Mouse (Mus musculus): ENCODE results near the gene Olfr746.

The Olfr746 gene

GRCm38 (mm10) chr14:50646783-50647182 is at the start of gene Olfr746:
Olfr746 (plus strand) TSS chr14:50647083.
- DNase-seq = no peak

- DNase-seq = no peak
Measured at GRCm38 (mm10) chr14:50614579-50614978, 32.3 kb upstream of the Olfr746 start, which contains the start of gene Olfr744. Olfr744 (plus strand) TSS chr14:50614879.

DNA sequence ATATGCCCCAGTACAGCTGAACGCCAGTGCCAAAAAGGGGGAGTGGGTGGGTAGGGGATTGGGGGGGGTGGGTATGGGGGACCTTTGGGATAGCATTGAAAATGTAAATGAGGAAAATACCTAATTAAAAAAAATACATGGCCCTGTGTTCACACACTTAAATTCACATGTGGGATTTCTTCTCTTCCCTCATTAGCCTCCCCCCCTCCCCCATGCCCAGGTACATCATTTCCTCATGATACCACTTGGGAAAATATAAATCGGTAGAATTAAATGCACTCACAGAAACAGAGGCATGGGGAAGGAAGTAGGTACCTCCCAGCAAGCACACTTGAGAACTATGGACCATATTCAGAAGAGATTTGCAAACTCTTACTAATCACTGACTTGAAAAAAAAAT is 7.8 kb upstream of the Olfr746 start, which contains the start of gene Olfr745:
Gene Olfr745 (plus strand): TSS at position 301 of the 400 bp plus-strand sequence.
- no peak for DNase-seq

DNA sequence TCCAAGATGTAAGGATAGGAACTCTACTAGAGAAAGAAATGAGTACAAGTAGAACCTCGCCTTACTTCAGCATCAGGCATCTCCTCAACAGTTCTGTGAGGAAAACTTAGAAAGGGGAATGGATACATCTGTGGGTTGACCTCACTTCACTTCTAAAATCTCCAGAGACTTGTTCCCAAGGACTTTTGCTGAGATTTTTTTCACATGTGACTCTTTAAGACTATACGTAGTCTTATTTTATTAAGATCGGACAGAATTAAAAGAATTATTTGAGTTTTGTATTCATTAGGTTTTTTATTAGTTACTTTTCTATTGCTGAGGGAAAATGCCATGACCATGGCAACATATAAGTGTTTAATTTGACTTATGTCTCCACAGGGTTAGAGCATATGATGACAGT is 46.2 kb downstream of the Olfr746 start, which contains the start of gene Olfr747:
Gene Olfr747 (minus strand): TSS at position 101 of the 400 bp plus-strand sequence.
- DNase-seq = no peak
